Mouse (Mus musculus) layer of hippocampus, adult 11-12 months (tissue): ENCODE results near the gene Unc93b1.

Source experiments
- DNase-seq: peaks from one replicate; pipeline ENCODE4 v3.0.0; 2022; ENCODE audit warnings: low spot score

Gene Unc93b1

DNA sequence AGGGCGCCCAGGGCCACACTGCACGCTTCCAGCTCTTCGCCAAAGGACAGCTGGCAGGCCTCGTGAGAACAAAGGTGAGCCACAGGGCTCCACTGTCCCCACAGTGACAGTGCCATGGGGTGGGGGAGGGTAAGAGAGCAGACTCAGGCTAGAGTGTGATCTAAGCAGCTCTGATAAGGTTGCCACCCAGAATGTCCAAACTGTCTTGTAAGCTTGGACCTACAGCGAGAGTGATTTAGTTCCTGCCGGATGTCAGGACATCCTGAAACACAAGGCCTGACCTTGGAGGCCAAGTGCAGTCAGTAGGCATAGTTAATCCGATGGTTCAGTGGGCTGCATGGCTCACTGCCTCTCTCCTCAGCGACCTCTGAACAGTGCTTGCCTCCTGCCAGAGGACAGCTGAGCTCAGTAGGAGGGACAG lies 50.3 kb downstream of the Unc93b1 start:
- DNase-seq, result no peak

DNA sequence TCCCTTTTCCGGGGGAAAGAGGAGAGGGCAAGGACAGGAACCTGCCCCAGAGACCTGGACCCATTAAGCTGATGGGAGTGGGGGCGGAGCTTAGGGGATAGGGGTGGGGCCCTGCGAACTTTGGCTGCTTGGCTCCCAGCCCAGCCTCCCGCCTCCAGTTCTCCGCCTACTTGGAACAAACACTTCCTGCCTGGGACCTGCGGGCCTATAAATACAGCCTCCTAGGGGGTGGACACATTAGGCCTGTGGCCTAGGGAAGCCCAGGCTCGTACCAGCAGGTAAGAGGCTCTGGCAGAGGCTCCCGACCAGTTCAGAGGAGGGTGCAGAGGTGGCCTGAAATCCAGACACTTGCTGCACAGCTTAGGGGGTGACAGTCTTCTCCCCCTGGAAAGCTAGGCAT lies 51.3 kb downstream of the Unc93b1 start, which contains the start of gene Acy3:
Acy3 (plus strand) TSS at position 237 of the 400 bp plus-strand sequence.
- DNase-seq, result peak; percentile 53

DNA sequence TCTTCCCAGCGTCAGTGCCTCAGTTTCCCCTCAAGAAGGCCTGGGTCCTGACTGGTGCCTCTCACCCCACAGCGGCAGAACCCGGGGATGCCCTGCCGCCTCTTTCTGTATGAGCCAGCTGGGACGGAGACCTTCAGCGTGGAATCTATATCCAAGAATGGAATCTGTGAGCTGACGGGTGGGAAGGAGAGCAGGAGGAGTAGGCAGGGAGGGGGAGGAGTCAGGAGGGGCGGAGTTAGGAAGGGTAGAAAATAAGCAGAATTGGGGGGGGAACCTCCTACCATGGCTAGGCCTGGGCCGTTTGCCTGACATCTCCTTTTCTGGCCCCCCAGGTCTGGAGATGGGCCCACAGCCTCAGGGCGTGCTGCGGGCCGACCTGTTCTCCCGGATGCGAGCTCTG lies 53.1 kb downstream of the Unc93b1 start:
- DNase-seq, result no peak

DNA sequence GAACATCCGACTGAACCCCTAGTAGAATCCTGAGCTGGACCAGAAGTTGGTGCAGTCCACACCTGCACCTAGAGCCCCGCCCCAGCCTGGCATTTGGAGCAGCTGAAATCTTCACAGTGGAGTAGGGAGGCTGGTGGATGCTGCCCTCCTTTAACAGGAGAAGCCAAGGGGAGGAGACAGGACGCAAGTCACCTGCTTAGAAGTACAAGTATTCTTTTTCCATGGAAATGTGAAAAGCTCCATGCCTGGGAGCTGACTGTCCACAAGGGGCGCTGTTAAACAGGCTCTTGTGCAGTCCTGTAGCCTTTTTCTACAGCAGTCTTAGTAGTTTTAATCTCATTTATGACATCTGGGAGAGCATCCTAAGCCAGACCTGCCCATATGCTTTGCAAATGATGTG lies 53.8 kb downstream of the Unc93b1 start:
- DNase-seq, result no peak

DNA sequence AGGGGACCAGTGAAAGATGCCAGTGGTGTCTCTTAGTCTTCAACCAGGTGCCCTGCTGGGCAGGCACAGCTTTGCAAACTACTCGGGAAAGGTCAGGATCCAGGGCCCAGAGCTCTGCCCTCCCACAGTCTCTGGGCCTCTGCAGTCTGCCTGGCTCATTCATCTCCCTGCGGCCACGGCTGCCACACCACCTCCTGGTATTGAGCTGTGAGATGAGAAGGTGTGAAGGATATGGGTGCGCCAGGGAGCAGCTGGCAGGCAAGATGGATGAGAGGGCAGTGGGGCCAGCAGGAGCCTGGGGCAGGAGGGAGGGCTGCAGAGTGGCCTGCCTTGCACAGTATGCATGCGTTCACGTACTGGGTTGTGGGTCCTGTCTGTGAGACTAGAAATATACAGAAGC lies 55.8 kb downstream of the Unc93b1 start:
- DNase-seq, result no peak

DNA sequence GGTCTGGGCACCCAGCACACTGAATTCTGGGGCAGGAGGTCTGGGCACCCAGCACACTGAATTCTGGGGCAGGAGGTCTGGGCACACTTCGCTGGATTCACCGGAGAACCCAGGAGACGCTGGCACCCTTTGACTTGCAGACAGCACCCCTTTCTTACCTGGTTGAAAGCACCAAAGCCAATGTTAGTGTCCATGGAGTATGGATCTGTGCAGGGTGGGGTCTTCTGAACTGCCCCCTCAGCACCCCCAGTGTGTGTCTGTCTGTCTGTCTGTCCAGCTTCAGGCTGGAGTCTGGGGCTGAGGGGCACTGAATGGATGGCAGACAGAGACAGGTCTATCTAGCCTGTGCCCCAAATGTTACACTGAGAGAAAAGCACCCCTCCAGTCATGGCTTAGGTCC lies 56.6 kb downstream of the Unc93b1 start:
- DNase-seq, result no peak

DNA sequence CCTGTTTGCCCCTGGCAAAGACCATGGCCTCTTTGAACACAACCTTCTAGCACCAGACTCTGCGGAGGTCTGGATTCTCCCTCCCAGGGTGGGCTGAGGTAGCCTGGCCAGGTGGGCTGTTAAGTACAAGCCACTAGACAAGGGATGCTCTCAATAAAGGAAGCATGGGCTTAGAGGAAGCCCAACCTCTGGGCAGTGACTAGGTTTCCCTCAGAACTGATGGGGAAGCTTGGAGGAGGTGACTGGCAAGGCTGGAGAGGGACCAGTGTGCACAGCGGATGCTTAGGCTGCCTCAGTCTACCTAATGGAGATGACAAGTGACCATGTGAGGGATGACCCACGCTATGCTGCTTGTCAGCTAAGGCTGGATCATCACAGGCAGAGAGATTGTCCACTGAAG lies 57.0 kb downstream of the Unc93b1 start:
- DNase-seq, result no peak

DNA sequence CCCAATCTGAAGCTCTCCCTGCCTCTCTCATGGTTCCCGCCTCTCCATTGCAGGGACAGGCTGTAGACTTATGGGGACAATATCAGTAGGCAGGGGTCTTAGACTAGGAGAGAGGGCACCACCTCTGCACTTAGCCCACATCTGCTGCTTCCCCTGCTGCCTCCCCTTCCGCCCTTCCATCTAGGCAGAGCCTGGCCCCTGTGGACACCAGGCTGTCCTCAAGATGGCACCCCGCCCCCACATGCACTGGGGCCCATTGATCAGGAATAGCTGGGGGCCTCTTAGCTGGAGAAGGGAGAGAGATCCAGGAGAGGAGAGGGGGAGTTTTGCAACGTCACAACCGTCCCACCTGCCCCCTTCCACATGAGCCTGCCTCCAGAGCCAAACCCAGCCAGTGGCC lies 57.4 kb downstream of the Unc93b1 start, which contains the start of gene Tbx10:
Tbx10 (plus strand) TSS at position 337 of the 400 bp plus-strand sequence.
- DNase-seq, result no peak

DNA sequence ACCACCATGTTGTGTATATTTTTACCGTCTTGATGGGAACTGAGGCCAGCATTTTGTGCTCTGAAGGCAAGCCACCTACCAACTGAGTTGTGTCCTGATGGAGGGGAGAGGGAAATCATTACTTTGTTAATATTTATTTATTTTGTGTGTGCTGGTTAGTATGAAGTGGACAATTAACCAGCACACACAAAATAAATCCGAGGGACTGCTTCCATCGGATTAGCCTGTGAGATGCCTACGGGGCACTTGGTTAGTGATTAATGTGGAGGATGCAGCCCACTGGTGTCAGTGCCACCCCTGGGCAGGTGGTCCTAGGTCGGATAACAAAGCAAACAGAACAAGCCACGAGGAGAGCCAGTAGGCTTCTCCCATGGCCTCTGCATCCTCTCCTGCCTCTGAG lies 59.9 kb downstream of the Unc93b1 start:
- DNase-seq, result no peak

DNA sequence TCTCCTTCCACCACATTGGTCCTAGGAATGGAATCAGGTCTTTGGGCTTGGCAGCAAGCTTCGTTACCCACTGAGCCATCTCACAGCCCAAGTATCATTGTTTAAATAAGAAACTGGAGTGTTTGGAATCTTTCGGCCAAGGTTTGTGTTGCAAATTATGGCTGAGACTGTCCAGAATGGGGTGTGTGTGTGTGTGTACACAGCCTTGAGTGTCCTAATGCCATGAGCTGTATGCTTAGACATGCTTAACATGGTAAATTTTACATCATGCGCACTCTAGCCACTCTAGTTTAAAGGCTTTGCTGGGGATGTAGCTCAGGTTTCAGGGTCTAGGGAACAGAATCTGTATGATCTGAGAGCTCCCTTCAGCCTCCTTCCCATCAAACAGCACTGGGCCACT lies 60.5 kb downstream of the Unc93b1 start:
- DNase-seq, result no peak

DNA sequence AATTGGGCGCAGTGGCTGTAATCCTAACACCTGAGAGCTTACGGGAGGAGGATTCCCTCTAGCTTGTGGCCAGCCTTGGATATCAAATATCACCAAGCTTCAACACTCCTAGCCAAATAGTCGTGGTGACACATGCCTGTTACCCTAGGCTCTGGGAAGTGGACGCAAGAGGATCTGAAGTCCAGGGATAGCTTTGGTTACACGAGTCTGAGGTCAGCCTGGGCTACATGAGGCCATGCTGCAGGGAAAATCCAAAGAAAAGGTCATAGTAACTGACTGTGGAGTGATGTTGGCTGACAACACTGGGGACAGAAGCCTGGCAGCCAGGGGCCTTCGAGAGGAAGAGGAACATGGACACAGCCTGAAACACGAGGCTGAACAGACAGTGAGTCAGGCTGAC lies 61.1 kb downstream of the Unc93b1 start:
- no peak for DNase-seq

DNA sequence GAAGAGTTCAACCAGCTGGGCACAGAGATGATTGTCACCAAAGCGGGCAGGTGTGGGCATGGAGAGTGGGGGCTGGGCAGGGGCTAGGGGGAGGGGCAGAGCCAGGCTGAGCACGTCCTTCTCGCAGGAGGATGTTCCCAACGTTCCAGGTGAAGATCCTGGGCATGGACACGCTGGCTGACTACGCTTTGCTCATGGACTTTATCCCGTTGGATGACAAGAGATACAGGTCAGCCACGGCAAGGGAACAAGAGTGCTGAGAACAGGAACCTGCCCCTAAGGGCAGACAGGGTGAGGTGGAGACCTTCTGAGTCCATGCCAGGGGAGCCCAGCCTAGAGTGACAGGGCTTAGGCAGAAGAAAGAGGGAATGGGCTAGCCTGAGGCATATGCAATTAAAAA lies 61.8 kb downstream of the Unc93b1 start:
- no peak for DNase-seq

DNA sequence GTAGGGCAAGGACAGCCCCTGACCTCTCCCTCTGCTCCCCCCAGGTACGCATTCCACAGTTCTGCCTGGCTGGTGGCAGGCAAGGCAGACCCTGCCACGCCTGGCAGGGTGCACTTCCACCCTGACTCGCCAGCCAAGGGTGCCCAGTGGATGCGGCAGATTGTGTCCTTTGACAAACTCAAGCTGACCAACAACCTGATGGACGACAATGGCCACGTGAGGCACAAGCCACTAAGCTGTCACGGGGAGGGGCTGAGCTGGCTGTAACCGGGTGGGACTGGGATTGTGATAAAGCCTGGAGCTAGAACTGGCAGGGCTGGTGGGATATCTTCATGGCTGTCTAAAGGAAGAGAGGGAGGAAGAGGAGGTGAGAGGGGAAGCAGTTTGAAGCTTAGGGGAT lies 62.2 kb downstream of the Unc93b1 start:
- no peak for DNase-seq

DNA sequence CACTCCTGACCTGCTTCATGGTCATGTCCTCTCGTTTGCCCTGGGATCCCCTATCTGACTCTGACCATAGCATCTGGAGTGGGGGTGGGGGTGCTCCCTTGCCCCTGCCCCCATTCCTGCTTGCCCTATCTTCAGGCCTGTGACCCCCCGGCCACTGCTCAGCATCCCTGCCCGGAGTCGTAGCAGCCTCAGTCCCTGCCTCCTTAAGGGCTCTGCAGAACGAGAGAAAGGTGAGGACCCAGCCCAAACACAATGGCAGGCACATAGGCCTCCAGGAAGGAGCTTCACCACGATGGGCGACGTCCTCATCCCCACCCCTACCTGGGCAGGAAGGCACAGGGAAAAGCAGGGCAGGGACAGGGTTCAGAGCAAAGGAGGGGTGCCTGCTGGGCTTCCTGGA lies 63.3 kb downstream of the Unc93b1 start:
- DNase-seq, result no peak
